Comparison of ENCODE assay signal across 10 mouse cellular contexts in genomic region chr11:119925176-119925575, GRCm38 (mm10). TPM values are rescaled to one million over a fixed set of nuclear protein-coding genes. Genes with fewer than 3 reads are reported as not detected.
DNase-seq lines count a peak whose midpoint lies in the region; ATAC-seq and TF ChIP-seq lines count a peak whose summit lies in the region.
"Had no signal": no experiment of that assay in that cellular context is flagged by ENCODE, and none has a peak within 500 bp of the region (broad histone marks: within the 10 kb centered on the region; RNA-seq: fewer than 3 reads in every experiment).

No protein-coding gene starts in this region.

- no peak overlapping the region for H3K4me3 ChIP-seq in kidney, adult 2 months (ENCODE audit: insufficient read depth, low read depth, low read length)
- H3K4me3 ChIP-seq in kidney, embryonic 15.5 days (replicated peaks) = no peak overlapping the region
- no peak overlapping the region for H3K4me3 ChIP-seq in macrophage (ENCODE audit: inconsistent target)
- no peak overlapping the region for H3K4me3 ChIP-seq in midbrain, embryonic 16.5 days (ENCODE audit: low read depth, low read length)
- H3K4me3 ChIP-seq in left cerebral cortex, adult 2 months = no peak overlapping the region
- no peak overlapping the region for H3K4me3 ChIP-seq in cerebellum, adult 2 months (replicated peaks; ENCODE audit: insufficient read depth, low read depth, low read length)

- TF ChIP-seq POLR2A in kidney, adult 2 months (IDR thresholded peaks at IDR 0.05; ENCODE audit: low read depth, low read length) = no peak
- TF ChIP-seq POLR2A in cerebellum, adult 2 months (IDR thresholded peaks at IDR 0.05; ENCODE audit: borderline replicate concordance, insufficient read depth, low read length) = no peak

- H3K36me3 ChIP-seq in kidney, adult 2 months (ENCODE audit: control insufficient read depth, insufficient read depth, low read length) = no peaks in the 10 kb centered on the region
- peaks cover 4% of the 10 kb centered on the region; the same call in 1 of the 2 replicates for H3K36me3 ChIP-seq in kidney, embryonic 15.5 days
- H3K36me3 ChIP-seq in macrophage (ENCODE audit: inconsistent target) = no peaks in the 10 kb centered on the region
- no peaks in the 10 kb centered on the region for H3K36me3 ChIP-seq in midbrain, embryonic 16.5 days (ENCODE audit: control insufficient read depth, insufficient read depth, low read length)

- intact Hi-C loops in left cerebral cortex, adult 2 months (cut with DNase I) = no loop called here

- H3K4me2 ChIP-seq in kidney, embryonic 15.5 days = no peak overlapping the region
- H3K4me2 ChIP-seq in midbrain, embryonic 16.5 days (ENCODE audit: low read length) = no peak overlapping the region

- TF ChIP-seq CTCF in kidney, adult 2 months (conservative IDR thresholded peaks at IDR 0.05; ENCODE audit: insufficient read depth, insufficient read length, low read depth, low read length) = no peak
- TF ChIP-seq CTCF in left cerebral cortex, adult 2 months (IDR thresholded peaks at IDR 0.05) = no peak
- no peak for TF ChIP-seq CTCF in cerebellum, adult 2 months (IDR thresholded peaks at IDR 0.05; ENCODE audit: borderline replicate concordance, insufficient read depth, low read depth, low read length)

- DNase-seq in kidney, adult 2 months = peak; percentile 49
- DNase-seq in 416B (ENCODE audit: low read depth) = peak; percentile 99
- DNase-seq in left cerebral cortex, adult 2 months (ENCODE audit: extremely low spot score in 1 of 2, low spot score in 2 of 2) = no peak
- DNase-seq in cerebellum, adult 2 months = no peak
- DNase-seq: thymus, postnatal 36 days had no signal

- peaks cover 2% of the 10 kb centered on the region; the same call in 1 of the 2 replicates for H3K4me1 ChIP-seq in kidney, adult 2 months (ENCODE audit: control insufficient read depth, insufficient read depth, low read length)
- peaks cover 12% of the 10 kb centered on the region; the same call in 1 of the 2 replicates for H3K4me1 ChIP-seq in kidney, embryonic 15.5 days
- no peaks in the 10 kb centered on the region for H3K4me1 ChIP-seq in midbrain, embryonic 16.5 days (ENCODE audit: control insufficient read depth, insufficient read depth, low read length)
- peaks cover 10% of the 10 kb centered on the region for H3K4me1 ChIP-seq in cerebellum, adult 2 months (ENCODE audit: control insufficient read depth, insufficient read depth, low read length)

- WGBS in kidney, adult 2 months = 67% methylated on average over 5 of the region's 5 CpGs
- WGBS in kidney, embryonic 15.5 days = 69% methylated on average over 5 of the region's 5 CpGs
- 0% methylated on average over 5 of the region's 5 CpGs for whole genome bisulfite sequencing in macrophage (ENCODE audit: missing documents)
- 76% methylated on average over 5 of the region's 5 CpGs for WGBS in midbrain, embryonic 16.5 days
- 88% methylated on average over 5 of the region's 5 CpGs for WGBS in cerebellum, adult 2 months

- no peaks in the 10 kb centered on the region for H3K9me3 ChIP-seq in kidney, embryonic 15.5 days (replicated peaks)
- H3K9me3 ChIP-seq in midbrain, embryonic 16.5 days (replicated peaks; ENCODE audit: control insufficient read depth, low read length, poor library complexity, severe bottlenecking) = no peaks in the 10 kb centered on the region

- H3K9ac ChIP-seq in kidney, embryonic 15.5 days = no peak overlapping the region
- no peak overlapping the region for H3K9ac ChIP-seq in midbrain, embryonic 16.5 days (ENCODE audit: low read depth, low read length)

- no peaks in the 10 kb centered on the region for H3K27me3 ChIP-seq in kidney, adult 2 months (replicated peaks; ENCODE audit: control insufficient read depth, insufficient read depth, low read length)
- H3K27me3 ChIP-seq in kidney, embryonic 15.5 days = no peaks in the 10 kb centered on the region
- no peaks in the 10 kb centered on the region for H3K27me3 ChIP-seq in midbrain, embryonic 16.5 days (ENCODE audit: control insufficient read depth, insufficient read depth, low read depth, low read length)
- no peaks in the 10 kb centered on the region for H3K27me3 ChIP-seq in cerebellum, adult 2 months (ENCODE audit: control insufficient read depth, insufficient read depth, low read length)

- no peak overlapping the region for H3K27ac ChIP-seq in kidney, adult 2 months (ENCODE audit: insufficient read depth, low read depth, low read length)
- no peak overlapping the region for H3K27ac ChIP-seq in kidney, embryonic 15.5 days
- peak overlapping the region; percentile 92 for H3K27ac ChIP-seq in macrophage
- no peak overlapping the region for H3K27ac ChIP-seq in midbrain, embryonic 16.5 days (ENCODE audit: low read length)
- H3K27ac ChIP-seq in left cerebral cortex, adult 2 months = no peak overlapping the region
- no peak overlapping the region for H3K27ac ChIP-seq in cerebellum, adult 2 months (ENCODE audit: insufficient read depth, low read length)

- ATAC-seq in kidney, embryonic 15.5 days (replicated peaks; ENCODE audit: low FRiP score) = no peak
- peak; percentile 91 for ATAC-seq in common myeloid progenitor, adult 5-6 weeks (replicated peaks; ENCODE audit: low read depth, poor library complexity, severe bottlenecking)
- no peak for ATAC-seq in midbrain, embryonic 16.5 days
- ATAC-seq: intestine, embryonic 16.5 days had no signal

- no peaks in the 10 kb centered on the region for H3K79me2 ChIP-seq in macrophage (ENCODE audit: inconsistent target)

RNA-seq across cellular contexts. Expression of gene Chmp6, which starts 11.9 kb away (rescaled TPM):
- polyA plus RNA-seq in kidney, adult 2 months (2012; rRNA removed) = 97.2 and 106 TPM in 2 replicates
- polyA plus RNA-seq in kidney, embryonic 15.5 days (2015; fragmentation: Nextera tagmentation; extraction: Ambion mirVana) = 94.1 and 101 TPM in 2 replicates
- total RNA-seq in common myeloid progenitor, adult 5-6 weeks (2017) = 26.9 and 37.8 TPM in 2 replicates
- 10 to 100 TPM in 23 of 26 experiments, 1 to 10 TPM in 3; 8.6 to 56.3 (median 27.9) TPM for total RNA-seq in macrophage (2018; cell fraction: chromatin; rRNA removed)
- 10 to 100 TPM; 21.2 to 43.4 (median 35.7) TPM for total RNA-seq in macrophage (2018; cell fraction: cytosol; rRNA removed)
- total RNA-seq in macrophage (2018; cell fraction: nucleus; rRNA removed) = 10 to 100 TPM in 25 of 26 experiments, 1 to 10 TPM in 1; 9.8 to 37.0 (median 20.1) TPM
- polyA plus RNA-seq in macrophage (2018) = 37.7 to 52.9 TPM (median 41.3 TPM) in 3 replicates
- 109 and 115 TPM in 2 replicates for polyA plus RNA-seq in midbrain, embryonic 16.5 days (2015; fragmentation: Nextera tagmentation; extraction: Ambion mirVana)
- total RNA-seq in left cerebral cortex, adult 2 months (2021) = 10 to 100 TPM; 37.2 to 43.6 TPM
- 41.9 and 43.9 TPM in 2 replicates for polyA plus RNA-seq in cerebellum, adult 2 months (2012; rRNA removed)

RNA-seq across cellular contexts. Expression of gene Baiap2, which starts 17.4 kb away (rescaled TPM):
- polyA plus RNA-seq in kidney, adult 2 months (2012; rRNA removed) = 78.1 and 88.4 TPM in 2 replicates
- 20.8 and 22.3 TPM in 2 replicates for polyA plus RNA-seq in kidney, embryonic 15.5 days (2015; fragmentation: Nextera tagmentation; extraction: Ambion mirVana)
- total RNA-seq in common myeloid progenitor, adult 5-6 weeks (2017) = 6.0 and 6.3 TPM in 2 replicates
- total RNA-seq in macrophage (2018; cell fraction: chromatin; rRNA removed) = 100 to 1,000 TPM in 11 of 26 experiments, 10 to 100 TPM in 15; 20.7 to 218 (median 76.3) TPM
- 10 to 100 TPM in 25 of 26 experiments, 1 to 10 TPM in 1; 9.0 to 31.7 (median 19.1) TPM for total RNA-seq in macrophage (2018; cell fraction: cytosol; rRNA removed)
- 10 to 100 TPM in 25 of 26 experiments, 1 to 10 TPM in 1; 9.3 to 73.5 (median 28.3) TPM for total RNA-seq in macrophage (2018; cell fraction: nucleus; rRNA removed)
- 19.9 to 24.7 TPM (median 20.6 TPM) in 3 replicates for polyA plus RNA-seq in macrophage (2018)
- polyA plus RNA-seq in midbrain, embryonic 16.5 days (2015; fragmentation: Nextera tagmentation; extraction: Ambion mirVana) = 14.7 and 15.7 TPM in 2 replicates
- 100 to 1,000 TPM; 249 to 287 TPM for total RNA-seq in left cerebral cortex, adult 2 months (2021)
- polyA plus RNA-seq in cerebellum, adult 2 months (2012; rRNA removed) = 116 and 141 TPM in 2 replicates

Comparison
In these comparisons a context has a peak if more than half of its experiments do, and no peak if none do; other contexts are left out.
1. DNase-seq: peak in kidney, adult 2 months (single experiment) and 416B (single experiment); none in left cerebral cortex, adult 2 months (0 of 2) and cerebellum, adult 2 months (0 of 2).